Mouse (Mus musculus): ENCODE results near the gene Creg2. TPM values are rescaled to one million over a fixed set of nuclear protein-coding genes. Genes with fewer than 3 reads are reported as not detected.

Creg2 gene
- polyA plus RNA-seq, 1 experiment = not detected

DNA sequence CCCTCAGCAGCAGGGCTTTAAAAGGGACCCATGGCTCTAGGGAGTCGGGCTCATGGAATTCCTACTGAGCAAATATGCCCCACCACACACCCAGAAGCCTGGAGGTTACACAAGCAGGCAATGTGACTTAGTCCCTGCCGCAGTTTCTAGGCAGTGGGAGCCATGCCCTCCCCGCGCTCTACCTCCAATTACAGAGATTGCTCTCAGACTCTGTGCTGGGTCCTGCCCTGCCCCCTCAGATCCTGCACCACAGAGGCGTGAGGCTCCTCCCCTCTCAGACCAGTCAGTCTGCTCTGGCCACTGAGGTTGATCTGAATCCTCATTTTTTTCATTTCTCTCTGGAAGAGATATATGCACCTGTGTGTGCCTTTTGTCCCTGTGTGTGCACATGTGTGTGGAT, 14.6 kb downstream of the Creg2 start:
- Histone ChIP-seq H3K79me2 (ENCODE audit: control insufficient read depth, insufficient read depth) (no peaks in the 10 kb centered on the region), H3K4me3 (no peak overlapping the region), H3K27me3 (ENCODE audit: control insufficient read depth, insufficient read depth, insufficient read length) (no peaks in the 10 kb centered on the region), H3K4me2 (ENCODE audit: low read depth) (no peak overlapping the region), H3ac (ENCODE audit: control insufficient read depth, insufficient read length) (no peak overlapping the region), H3K36me3 (ENCODE audit: control insufficient read depth, insufficient read depth) (no peaks in the 10 kb centered on the region)
- TF ChIP-seq REST (IDR thresholded peaks at IDR 0.05; ENCODE audit: insufficient read depth, insufficient read length) (no peak), TCF12 (IDR thresholded peaks at IDR 0.05; ENCODE audit: insufficient read depth, poor library complexity, severe bottlenecking) (no peak), TCF3 (IDR thresholded peaks at IDR 0.05; ENCODE audit: insufficient read length, low read depth) (no peak), SRF (IDR thresholded peaks at IDR 0.05; ENCODE audit: control insufficient read depth, insufficient read length, low read depth) (no peak), POLR2AphosphoS2 (IDR thresholded peaks at IDR 0.05; ENCODE audit: insufficient read length, low read depth) (no peak), MYOD1 (IDR thresholded peaks at IDR 0.05; ENCODE audit: control insufficient read depth in 1 of 3, insufficient read length in 2 of 3, low read depth in 2 of 3) (no peak), MAX (IDR thresholded peaks at IDR 0.05; ENCODE audit: low read depth) (no peak), USF1 (IDR thresholded peaks at IDR 0.05; ENCODE audit: low read depth) (no peak), MYOG (IDR thresholded peaks at IDR 0.05; ENCODE audit: control insufficient read depth in 1 of 3, insufficient read depth in 1 of 3, insufficient read length in 2 of 3, low read depth in 2 of 3) (no peak), E2F4 (IDR thresholded peaks at IDR 0.05; ENCODE audit: insufficient read depth) (no peak)

DNA sequence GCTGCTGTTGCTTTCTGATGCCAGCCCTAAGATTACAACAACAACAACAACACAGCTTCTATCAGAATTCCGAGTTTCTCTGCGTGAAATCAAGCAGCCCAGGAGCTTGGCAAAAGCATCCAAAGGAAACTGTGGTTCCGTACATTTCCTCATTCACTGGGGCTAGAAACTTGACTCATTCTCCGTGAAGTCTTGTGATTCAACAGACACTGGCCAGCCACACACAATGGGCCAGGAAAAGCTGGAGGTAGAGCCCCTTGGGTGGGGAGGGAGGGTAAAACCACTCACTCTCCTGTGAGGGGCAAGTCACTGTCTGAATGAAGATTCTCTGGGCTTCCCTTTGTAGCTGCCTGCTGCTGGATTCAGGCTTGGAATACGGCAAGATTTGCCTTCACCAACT, 15.1 kb downstream of the Creg2 start:
- H3K4me3 ChIP-seq = no peak overlapping the region
- H3K27me3 ChIP-seq (ENCODE audit: control insufficient read depth, insufficient read depth, insufficient read length) = no peaks in the 10 kb centered on the region
- no peak overlapping the region for H3ac ChIP-seq (ENCODE audit: control insufficient read depth, insufficient read length)
- no peak overlapping the region for H3K4me2 ChIP-seq (ENCODE audit: low read depth)
- no peaks in the 10 kb centered on the region for H3K36me3 ChIP-seq (ENCODE audit: control insufficient read depth, insufficient read depth)
- no peaks in the 10 kb centered on the region for H3K79me2 ChIP-seq (ENCODE audit: control insufficient read depth, insufficient read depth)
- TF ChIP-seq TCF3 (IDR thresholded peaks at IDR 0.05; ENCODE audit: insufficient read length, low read depth) (no peak), USF1 (IDR thresholded peaks at IDR 0.05; ENCODE audit: low read depth) (no peak), MYOG (IDR thresholded peaks at IDR 0.05; ENCODE audit: control insufficient read depth in 1 of 3, insufficient read depth in 1 of 3, insufficient read length in 2 of 3, low read depth in 2 of 3) (no peak)

DNA sequence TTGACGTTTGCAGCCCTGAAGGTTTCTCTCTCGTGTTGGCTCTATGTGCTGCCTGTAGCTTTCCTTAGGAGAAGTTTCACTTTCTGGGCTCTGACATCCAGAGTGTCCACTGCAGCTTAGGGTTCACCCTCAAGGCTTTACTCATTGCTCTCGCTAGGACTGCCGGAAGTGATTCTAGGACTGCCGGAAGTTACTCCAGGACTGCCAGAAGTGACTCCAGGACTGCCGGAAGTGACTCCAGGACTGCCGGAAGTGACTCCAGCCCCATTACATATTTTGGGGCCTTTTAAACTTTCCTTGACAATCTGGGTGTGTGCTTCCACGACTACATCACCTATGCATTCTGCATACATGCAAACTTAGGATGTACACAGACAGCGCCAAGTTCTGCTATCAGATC, 22.7 kb downstream of the Creg2 start:
- TF ChIP-seq USF1 (IDR thresholded peaks at IDR 0.05; ENCODE audit: low read depth) = no peak
- Histone ChIP-seq H3ac (ENCODE audit: control insufficient read depth, insufficient read length) (no peak overlapping the region), H3K4me2 (ENCODE audit: low read depth) (no peak overlapping the region), H3K36me3 (ENCODE audit: control insufficient read depth, insufficient read depth) (no peaks in the 10 kb centered on the region), H3K79me2 (ENCODE audit: control insufficient read depth, insufficient read depth) (no peaks in the 10 kb centered on the region), H3K4me3 (no peak overlapping the region), H3K27me3 (ENCODE audit: control insufficient read depth, insufficient read depth, insufficient read length) (no peaks in the 10 kb centered on the region)

DNA sequence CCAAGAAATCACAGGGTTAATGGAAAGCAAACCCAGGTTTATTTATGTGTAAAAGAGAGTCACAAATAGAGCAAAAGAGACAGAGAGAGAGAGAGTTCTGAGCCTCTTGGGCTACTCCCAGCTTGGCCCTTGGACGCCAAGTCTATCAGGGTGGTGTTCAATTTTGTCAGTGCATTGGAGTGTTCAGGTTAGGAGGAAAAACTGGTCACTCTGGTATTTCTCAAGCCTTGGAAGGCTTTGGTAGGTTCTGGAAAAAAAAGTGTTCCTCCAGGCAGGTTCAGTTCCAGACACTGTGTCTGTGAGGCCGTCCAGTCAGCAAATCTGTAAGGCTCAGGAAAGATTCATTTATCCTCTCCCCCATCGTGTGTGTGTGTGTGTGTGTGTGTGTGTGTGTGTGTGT, 25.8 kb downstream of the Creg2 start:
- TF ChIP-seq E2F4 (IDR thresholded peaks at IDR 0.05; ENCODE audit: insufficient read depth) (no peak), USF1 (IDR thresholded peaks at IDR 0.05; ENCODE audit: low read depth) (no peak), MYOG (IDR thresholded peaks at IDR 0.05; ENCODE audit: control insufficient read depth in 1 of 3, insufficient read depth in 1 of 3, insufficient read length in 2 of 3, low read depth in 2 of 3) (no peak), MYOD1 (IDR thresholded peaks at IDR 0.05; ENCODE audit: control insufficient read depth in 1 of 3, insufficient read length in 2 of 3, low read depth in 2 of 3) (no peak), CEBPB (IDR thresholded peaks at IDR 0.05; ENCODE audit: insufficient read depth, poor library complexity, severe bottlenecking) (no peak), TCF3 (IDR thresholded peaks at IDR 0.05; ENCODE audit: insufficient read length, low read depth) (no peak)
- Histone ChIP-seq H3K36me3 (ENCODE audit: control insufficient read depth, insufficient read depth) (no peaks in the 10 kb centered on the region), H3ac (ENCODE audit: control insufficient read depth, insufficient read length) (no peak overlapping the region), H3K4me3 (no peak overlapping the region), H3K4me2 (ENCODE audit: low read depth) (no peak overlapping the region), H3K27me3 (ENCODE audit: control insufficient read depth, insufficient read depth, insufficient read length) (no peaks in the 10 kb centered on the region), H3K79me2 (ENCODE audit: control insufficient read depth, insufficient read depth) (no peaks in the 10 kb centered on the region)

DNA sequence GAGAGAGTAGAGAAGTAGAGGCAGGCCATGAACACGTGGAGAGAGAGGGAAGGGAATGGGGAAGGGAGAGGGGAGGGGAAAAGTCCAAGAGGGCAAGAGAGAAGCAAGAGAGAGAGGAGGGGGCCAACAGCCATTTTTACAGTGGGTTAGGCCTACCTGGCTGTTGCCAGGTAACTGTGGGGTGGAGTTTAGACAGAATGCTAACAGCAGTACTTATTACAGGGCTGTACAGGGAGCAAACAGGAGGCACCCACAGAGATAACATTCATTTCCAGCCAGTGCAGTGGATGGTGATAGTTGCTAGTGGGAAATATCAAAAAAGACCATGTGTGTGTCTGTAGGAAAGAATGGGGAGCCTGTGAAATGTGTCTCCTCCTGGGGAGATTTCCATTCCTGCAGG, 27.5 kb downstream of the Creg2 start:
- no peaks in the 10 kb centered on the region for H3K79me2 ChIP-seq (ENCODE audit: control insufficient read depth, insufficient read depth)
- no peaks in the 10 kb centered on the region for H3K27me3 ChIP-seq (ENCODE audit: control insufficient read depth, insufficient read depth, insufficient read length)
- no peak overlapping the region for H3ac ChIP-seq (ENCODE audit: control insufficient read depth, insufficient read length)
- TF ChIP-seq POLR2A (IDR thresholded peaks at IDR 0.05; ENCODE audit: insufficient read length, low read depth) = no peak
- TF ChIP-seq E2F4 (IDR thresholded peaks at IDR 0.05; ENCODE audit: insufficient read depth) = no peak
- TF ChIP-seq CEBPB (IDR thresholded peaks at IDR 0.05; ENCODE audit: insufficient read depth, poor library complexity, severe bottlenecking) = no peak
- no peak for TF ChIP-seq MYOD1 (IDR thresholded peaks at IDR 0.05; ENCODE audit: control insufficient read depth in 1 of 3, insufficient read length in 2 of 3, low read depth in 2 of 3)
- TF ChIP-seq TCF3 (IDR thresholded peaks at IDR 0.05; ENCODE audit: insufficient read length, low read depth) = no peak
- TF ChIP-seq MYOG (IDR thresholded peaks at IDR 0.05; ENCODE audit: control insufficient read depth in 1 of 3, insufficient read depth in 1 of 3, insufficient read length in 2 of 3, low read depth in 2 of 3) = no peak
- TF ChIP-seq POLR2AphosphoS2 (IDR thresholded peaks at IDR 0.05; ENCODE audit: insufficient read length, low read depth) = no peak
- TF ChIP-seq USF1 (IDR thresholded peaks at IDR 0.05; ENCODE audit: low read depth) = no peak
- no peak for TF ChIP-seq TCF12 (IDR thresholded peaks at IDR 0.05; ENCODE audit: insufficient read depth, poor library complexity, severe bottlenecking)
- no peak for TF ChIP-seq SRF (IDR thresholded peaks at IDR 0.05; ENCODE audit: control insufficient read depth, insufficient read length, low read depth)
- no peak for TF ChIP-seq REST (IDR thresholded peaks at IDR 0.05; ENCODE audit: insufficient read depth, insufficient read length)
- no peak for TF ChIP-seq MAX (IDR thresholded peaks at IDR 0.05; ENCODE audit: low read depth)
- no peaks in the 10 kb centered on the region for H3K36me3 ChIP-seq (ENCODE audit: control insufficient read depth, insufficient read depth)
- no peak overlapping the region for H3K4me2 ChIP-seq (ENCODE audit: low read depth)
- no peak overlapping the region for H3K4me3 ChIP-seq
